In genomic region chr4:120950763-120951427, GRCm38 (mm10) we compare ENCODE assay signal across 8 mouse cellular contexts. TPM values are rescaled to one million over a fixed set of nuclear protein-coding genes. Genes with fewer than 3 reads are reported as not detected.
DNase-seq lines count a peak whose midpoint lies in the region; ATAC-seq and TF ChIP-seq lines count a peak whose summit lies in the region.

No protein-coding gene starts in this region.

- peak overlapping the region; percentile 84 for H3K9ac ChIP-seq in heart, postnatal 0 days (replicated peaks; ENCODE audit: low read depth, low read length)

- peaks cover 15% of the 10 kb centered on the region for H3K36me3 ChIP-seq in heart, postnatal 0 days (replicated peaks; ENCODE audit: control insufficient read depth, insufficient read depth, low read length)
- no peaks in the 10 kb centered on the region for H3K36me3 ChIP-seq in macrophage (ENCODE audit: inconsistent target)

- no peak for ATAC-seq in heart, postnatal 0 days (ENCODE audit: insufficient read depth, low read depth)

- no peak for TF ChIP-seq CTCF in left cerebral cortex, adult 2 months (IDR thresholded peaks at IDR 0.05)
- TF ChIP-seq CTCF in brain, embryonic 14.5 days (IDR thresholded peaks at IDR 0.05; ENCODE audit: borderline replicate concordance, extremely low read depth, insufficient read depth, insufficient read length): no peak
- no peak for TF ChIP-seq CTCF in heart, postnatal 0 days (IDR thresholded peaks at IDR 0.05; ENCODE audit: low read depth)

- H3K27me3 ChIP-seq in heart, postnatal 0 days (ENCODE audit: control insufficient read depth, insufficient read depth, low read length): no peaks in the 10 kb centered on the region

- intact Hi-C loops in left cerebral cortex, adult 2 months (cut with DNase I): loop anchor here (1.0 kb wide), 1 partner anchor 26 kb away; the partner anchor contains the start of gene Exo5
- intact Hi-C loops in left cerebral cortex, postnatal 14 days (cut with DNase I): no loop called here

- H3K4me3 ChIP-seq in left cerebral cortex, adult 2 months: peak overlapping the region; percentile 72
- H3K4me3 ChIP-seq in heart, postnatal 0 days (ENCODE audit: low read depth, low read length): peak overlapping the region; percentile 80
- H3K4me3 ChIP-seq in macrophage (ENCODE audit: inconsistent target): peak overlapping the region; percentile 61

- TF ChIP-seq EP300 in heart, postnatal 0 days (IDR thresholded peaks at IDR 0.05; ENCODE audit: low read depth): no peak

- peaks cover 3% of the 10 kb centered on the region; the same call in 1 of the 2 replicates for H3K4me1 ChIP-seq in heart, postnatal 0 days (ENCODE audit: control insufficient read depth, insufficient read depth)

- under 1% methylated on average over 20 of the region's 20 CpGs for WGBS in heart, postnatal 0 days
- WGBS in macrophage (ENCODE audit: missing documents): 8% methylated on average over 20 of the region's 20 CpGs

- no peaks in the 10 kb centered on the region for H3K9me3 ChIP-seq in heart, postnatal 0 days (replicated peaks; ENCODE audit: control insufficient read depth, low read length)

- DNase-seq in left cerebral cortex, adult 2 months (ENCODE audit: extremely low spot score in 1 of 2, low spot score in 2 of 2): no peak
- no peak for DNase-seq in left cerebral cortex, postnatal 14 days (ENCODE audit: low spot score in 2 of 2)
- DNase-seq in brain, embryonic 14.5 days (ENCODE audit: low read depth): peak; percentile 26
- DNase-seq in heart, postnatal 0 days (ENCODE audit: low spot score): peak; percentile 18
- no peak for DNase-seq in frontal cortex, postnatal 36 days (ENCODE audit: low spot score in 2 of 2)
- no peak for DNase-seq in urinary bladder, postnatal 25 days (ENCODE audit: low spot score)
- no peak for DNase-seq in spleen, adult 18-20 months

- H3K79me2 ChIP-seq in macrophage (ENCODE audit: inconsistent target): no peaks in the 10 kb centered on the region

- peak overlapping the region; percentile 97 for H3K4me2 ChIP-seq in heart, postnatal 0 days (ENCODE audit: low read depth, low read length)

- peak overlapping the region; percentile 51; the same call in 1 of the 2 replicates for H3K27ac ChIP-seq in left cerebral cortex, adult 2 months
- H3K27ac ChIP-seq in heart, postnatal 0 days (ENCODE audit: low read depth): peak overlapping the region; percentile 94
- H3K27ac ChIP-seq in macrophage: 0 out of 2 replicates have a peak overlapping the region, but pooled peaks have one; percentile 12

- TF ChIP-seq POLR2A in brain, embryonic 14.5 days (IDR thresholded peaks at IDR 0.05; ENCODE audit: borderline replicate concordance, extremely low read depth, insufficient read depth, insufficient read length, poor library complexity, severe bottlenecking): no peak

RNA-seq across cellular contexts. Expression of gene Zfp69, which starts 0.6 kb away (rescaled TPM):
- total RNA-seq in left cerebral cortex, adult 2 months (2021): 1 to 10 TPM; 2.1 to 3.2 TPM
- 1 to 10 TPM; 1.8 TPM for total RNA-seq in left cerebral cortex, postnatal 14 days (2021)
- 2.9 and 4.2 TPM in 2 replicates for polyA plus RNA-seq in brain, embryonic 14.5 days (2012; rRNA removed)
- total RNA-seq in heart, postnatal 0 days (2014; rRNA removed; ENCODE audit: low replicate concordance): 2.0 and 5.5 TPM in 2 replicates
- 3.8 and 4.2 TPM in 2 replicates for polyA plus RNA-seq in heart, postnatal 0 days (2015; fragmentation: Nextera tagmentation; extraction: Ambion mirVana)
- 10 to 100 TPM in 2 of 26 experiments, 1 to 10 TPM in 23, under 1 TPM in 1; 0.50 to 18.3 (median 3.5) TPM for total RNA-seq in macrophage (2018; cell fraction: chromatin; rRNA removed)
- total RNA-seq in macrophage (2018; cell fraction: cytosol; rRNA removed): under 1 TPM in 25 of 26 experiments, not detected in 1; 0.10 to 0.90 (median 0.40) TPM
- total RNA-seq in macrophage (2018; cell fraction: nucleus; rRNA removed): 1 to 10 TPM in 24 of 26 experiments, under 1 TPM in 2; 0.32 to 9.3 (median 2.2) TPM
- 0.46 to 0.93 TPM (median 0.59 TPM) in 3 replicates for polyA plus RNA-seq in macrophage (2018)

RNA-seq across cellular contexts. Expression of gene Exo5, which starts 26.1 kb away (rescaled TPM):
- 10 to 100 TPM; 11.5 to 14.7 TPM for total RNA-seq in left cerebral cortex, adult 2 months (2021)
- total RNA-seq in left cerebral cortex, postnatal 14 days (2021): 10 to 100 TPM in 1 of 2 experiments, 1 to 10 TPM in 1; 9.3 to 11.6 TPM
- 31.2 and 32.6 TPM in 2 replicates for polyA plus RNA-seq in brain, embryonic 14.5 days (2012; rRNA removed)
- total RNA-seq in heart, postnatal 0 days (2014; rRNA removed; ENCODE audit: low replicate concordance): 0.80 and 1.2 TPM in 2 replicates
- polyA plus RNA-seq in heart, postnatal 0 days (2015; fragmentation: Nextera tagmentation; extraction: Ambion mirVana): 5.7 and 6.1 TPM in 2 replicates
- total RNA-seq in macrophage (2018; cell fraction: chromatin; rRNA removed): 10 to 100 TPM in 16 of 26 experiments, 1 to 10 TPM in 10; 1.6 to 23.9 (median 11.9) TPM
- 10 to 100 TPM in 24 of 26 experiments, 1 to 10 TPM in 2; 8.6 to 22.3 (median 17.0) TPM for total RNA-seq in macrophage (2018; cell fraction: cytosol; rRNA removed)
- 10 to 100 TPM in 22 of 26 experiments, 1 to 10 TPM in 4; 5.7 to 39.9 (median 15.4) TPM for total RNA-seq in macrophage (2018; cell fraction: nucleus; rRNA removed)
- polyA plus RNA-seq in macrophage (2018): 14.3 to 16.1 TPM (median 15.1 TPM) in 3 replicates

Comparison
In these comparisons a context has a peak if more than half of its experiments do, and no peak if none do; other contexts are left out.
1. DNase-seq: peak in brain, embryonic 14.5 days (single experiment) and heart, postnatal 0 days (single experiment); none in left cerebral cortex, adult 2 months (0 of 2), left cerebral cortex, postnatal 14 days (0 of 2), frontal cortex, postnatal 36 days (0 of 2), urinary bladder, postnatal 25 days (single experiment) and spleen, adult 18-20 months (0 of 2).
2. H3K27ac ChIP-seq: peak in every context shown above with its lines; median percentile 94 in heart, postnatal 0 days; 51 in left cerebral cortex, adult 2 months; 12 in macrophage.
3. Peak in every context shown above with its lines, with median percentiles within 50 percentile points of each other: H3K4me3 ChIP-seq.